Mouse (Mus musculus): Measurements from ENCODE around the gene Rims1. TPM values are rescaled to one million over a fixed set of nuclear protein-coding genes. Genes with fewer than 3 reads are reported as not detected.

Rims1 gene
- polyA plus RNA-seq, 1 experiment from 2014 or later = 7.9 TPM

- no peak for DNase-seq (ENCODE audit: low spot score)
Observed at GRCm38 (mm10) chr1:22338914-22339313, 466.9 kb downstream of the Rims1 start.

DNA sequence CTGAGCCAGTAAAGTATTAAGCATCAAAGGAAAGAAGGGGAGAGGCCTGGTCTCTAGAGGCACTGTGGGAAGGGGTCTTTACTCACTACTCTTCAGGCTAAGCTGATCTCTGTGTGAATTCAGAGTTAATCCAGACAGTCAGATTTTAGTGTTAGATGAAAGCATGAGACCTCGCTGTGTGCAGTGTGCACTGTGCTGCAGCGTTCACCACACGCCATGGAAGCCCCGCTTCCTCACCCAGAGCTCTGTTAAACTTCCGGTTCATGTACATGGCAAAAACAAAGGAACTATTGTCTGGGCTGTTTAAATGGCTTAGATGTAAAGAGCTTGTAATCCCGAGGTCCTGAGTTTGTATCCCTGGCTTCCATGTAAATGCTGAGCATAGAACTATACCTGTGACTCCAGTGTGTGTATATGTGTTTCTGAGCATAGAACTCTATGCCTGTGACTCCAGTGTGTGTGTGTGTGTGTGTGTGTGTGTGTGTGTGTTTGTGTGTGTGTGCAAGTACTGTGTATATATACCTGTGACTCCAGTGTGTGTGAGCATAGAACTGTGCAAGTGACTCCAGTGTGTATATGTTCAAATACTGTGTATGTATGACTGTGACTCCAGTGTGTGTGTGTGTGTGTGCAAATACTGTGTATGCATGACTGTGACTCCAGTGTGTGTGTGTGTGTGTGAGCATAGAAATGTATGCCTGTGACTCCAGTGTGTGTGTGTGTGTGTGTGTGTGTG lies 484.7 kb downstream of the Rims1 start:
- Histone ChIP-seq H3K27ac (replicated peaks) (no peak overlapping the region), H3K27me3 (ENCODE audit: control insufficient read depth, insufficient read depth, low read length) (no peaks in the 10 kb centered on the region), H3K36me3 (ENCODE audit: control insufficient read depth, insufficient read depth, low read length) (no peaks in the 10 kb centered on the region), H3K4me3 (ENCODE audit: low read depth, low read length) (no peak overlapping the region), H3K4me1 (replicated peaks; ENCODE audit: control insufficient read depth, insufficient read depth) (no peaks in the 10 kb centered on the region), H3K4me2 (replicated peaks; ENCODE audit: low read depth) (no peak overlapping the region), H3K9ac (ENCODE audit: low read length) (no peak overlapping the region), H3K9me3 (ENCODE audit: control insufficient read depth, low read length) (no peaks in the 10 kb centered on the region)
- DNase-seq (ENCODE audit: low spot score) (no peak), ATAC-seq (ENCODE audit: low FRiP score, low TSS enrichment) (no peak)
- 52% methylated on average over 6 of the region's 6 CpGs for WGBS
- TF ChIP-seq EP300 (optimal IDR thresholded peaks at IDR 0.05) (no peak), CTCF (IDR thresholded peaks at IDR 0.05; ENCODE audit: low read depth) (no peak)

More at GRCm38 (mm10) chr1:22338914-22339313, 466.9 kb downstream of the Rims1 start:
- WGBS = 41% methylated on average over 9 of the region's 9 CpGs
- H3K27ac ChIP-seq (replicated peaks) = no peak overlapping the region
- ATAC-seq (ENCODE audit: low FRiP score, low TSS enrichment) = peak; percentile 60; the same call in 1 of the 2 replicates
- H3K4me2 ChIP-seq (replicated peaks; ENCODE audit: low read depth) = no peak overlapping the region
- no peaks in the 10 kb centered on the region for H3K9me3 ChIP-seq (ENCODE audit: control insufficient read depth, low read length)
- no peaks in the 10 kb centered on the region for H3K36me3 ChIP-seq (ENCODE audit: control insufficient read depth, insufficient read depth, low read length)
- no peaks in the 10 kb centered on the region for H3K4me1 ChIP-seq (replicated peaks; ENCODE audit: control insufficient read depth, insufficient read depth)
- H3K4me3 ChIP-seq (ENCODE audit: low read depth, low read length) = no peak overlapping the region
- TF ChIP-seq EP300 (optimal IDR thresholded peaks at IDR 0.05) = peak; percentile 61
- no peak for TF ChIP-seq CTCF (IDR thresholded peaks at IDR 0.05; ENCODE audit: low read depth)
- no peaks in the 10 kb centered on the region for H3K27me3 ChIP-seq (ENCODE audit: control insufficient read depth, insufficient read depth, low read length)
- H3K9ac ChIP-seq (ENCODE audit: low read length) = no peak overlapping the region

GRCm38 (mm10) chr1:22315537-22315936 lies 490.3 kb downstream of the Rims1 start:
- H3K27me3 ChIP-seq (ENCODE audit: control insufficient read depth, insufficient read depth, low read length) = no peaks in the 10 kb centered on the region
- H3K4me3 ChIP-seq (ENCODE audit: low read depth, low read length) = 0 out of 2 replicates have a peak overlapping the region, but pooled peaks have one; percentile 12
- TF ChIP-seq EP300 (optimal IDR thresholded peaks at IDR 0.05) (no peak), CTCF (IDR thresholded peaks at IDR 0.05; ENCODE audit: low read depth) (no peak)
- WGBS = 18% methylated on average over 2 of the region's 2 CpGs
- H3K36me3 ChIP-seq (ENCODE audit: control insufficient read depth, insufficient read depth, low read length) = no peaks in the 10 kb centered on the region
- no peaks in the 10 kb centered on the region for H3K4me1 ChIP-seq (replicated peaks; ENCODE audit: control insufficient read depth, insufficient read depth)
- no peak overlapping the region for H3K9ac ChIP-seq (ENCODE audit: low read length)
- ATAC-seq (ENCODE audit: low FRiP score, low TSS enrichment) = no peak
- peak overlapping the region; percentile 56; the same call in 1 of the 2 replicates for H3K27ac ChIP-seq (replicated peaks)
- no peaks in the 10 kb centered on the region for H3K9me3 ChIP-seq (ENCODE audit: control insufficient read depth, low read length)
- no peak for DNase-seq (ENCODE audit: low spot score)
- peak overlapping the region; percentile 23 for H3K4me2 ChIP-seq (replicated peaks; ENCODE audit: low read depth)

DNA sequence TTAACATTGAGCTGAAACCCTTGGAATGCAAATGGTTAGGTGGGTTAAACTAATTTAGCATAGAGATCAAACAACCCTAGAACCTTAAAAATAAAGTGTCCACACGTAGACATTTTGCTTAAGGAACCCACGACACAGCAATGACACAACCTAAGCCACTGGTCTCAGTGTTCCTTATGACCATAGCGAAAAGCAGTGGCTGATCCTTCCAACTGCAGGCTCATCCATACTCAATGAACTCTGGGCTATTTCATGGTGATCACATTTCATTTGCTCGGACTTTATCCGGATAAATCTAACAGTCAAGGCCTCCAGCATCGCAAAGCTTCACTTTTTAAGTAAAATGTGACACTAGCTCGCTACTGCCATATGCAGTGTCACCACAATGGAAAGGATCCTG lies 494.3 kb downstream of the Rims1 start:
- no peaks in the 10 kb centered on the region for H3K9me3 ChIP-seq (ENCODE audit: control insufficient read depth, low read length)
- H3K4me2 ChIP-seq (replicated peaks; ENCODE audit: low read depth) = no peak overlapping the region
- H3K9ac ChIP-seq (ENCODE audit: low read length) = no peak overlapping the region
- H3K27me3 ChIP-seq (ENCODE audit: control insufficient read depth, insufficient read depth, low read length) = no peaks in the 10 kb centered on the region
- no peaks in the 10 kb centered on the region for H3K4me1 ChIP-seq (replicated peaks; ENCODE audit: control insufficient read depth, insufficient read depth)
- TF ChIP-seq CTCF (IDR thresholded peaks at IDR 0.05; ENCODE audit: low read depth) (no peak), EP300 (optimal IDR thresholded peaks at IDR 0.05) (no peak)
- ATAC-seq (ENCODE audit: low FRiP score, low TSS enrichment) (no peak), DNase-seq (ENCODE audit: low spot score) (no peak)
- no peaks in the 10 kb centered on the region for H3K36me3 ChIP-seq (ENCODE audit: control insufficient read depth, insufficient read depth, low read length)
- H3K4me3 ChIP-seq (ENCODE audit: low read depth, low read length) = no peak overlapping the region
- WGBS = 81% methylated on average over 7 of the region's 7 CpGs
- H3K27ac ChIP-seq (replicated peaks) = no peak overlapping the region

GRCm38 (mm10) chr1:22306519-22306918 lies 499.3 kb downstream of the Rims1 start:
- H3K9me3 ChIP-seq (ENCODE audit: control insufficient read depth, low read length) = no peaks in the 10 kb centered on the region
- H3K4me2 ChIP-seq (replicated peaks; ENCODE audit: low read depth) = no peak overlapping the region
- DNase-seq (ENCODE audit: low spot score) (no peak), ATAC-seq (ENCODE audit: low FRiP score, low TSS enrichment) (no peak)
- no peak overlapping the region for H3K27ac ChIP-seq (replicated peaks)
- TF ChIP-seq EP300 (optimal IDR thresholded peaks at IDR 0.05) (no peak), CTCF (IDR thresholded peaks at IDR 0.05; ENCODE audit: low read depth) (no peak)
- H3K4me3 ChIP-seq (ENCODE audit: low read depth, low read length) = no peak overlapping the region
- no peaks in the 10 kb centered on the region for H3K4me1 ChIP-seq (replicated peaks; ENCODE audit: control insufficient read depth, insufficient read depth)
- H3K27me3 ChIP-seq (ENCODE audit: control insufficient read depth, insufficient read depth, low read length) = no peaks in the 10 kb centered on the region
- WGBS = 54% methylated on average over 5 of the region's 5 CpGs
- no peak overlapping the region for H3K9ac ChIP-seq (ENCODE audit: low read length)
- no peaks in the 10 kb centered on the region for H3K36me3 ChIP-seq (ENCODE audit: control insufficient read depth, insufficient read depth, low read length)

GRCm38 (mm10) chr1:22305932-22306331 lies 499.9 kb downstream of the Rims1 start:
- Histone ChIP-seq H3K4me3 (ENCODE audit: low read depth, low read length) (no peak overlapping the region), H3K36me3 (ENCODE audit: control insufficient read depth, insufficient read depth, low read length) (no peaks in the 10 kb centered on the region), H3K27me3 (ENCODE audit: control insufficient read depth, insufficient read depth, low read length) (no peaks in the 10 kb centered on the region), H3K9ac (ENCODE audit: low read length) (no peak overlapping the region), H3K27ac (replicated peaks) (no peak overlapping the region), H3K4me1 (replicated peaks; ENCODE audit: control insufficient read depth, insufficient read depth) (no peaks in the 10 kb centered on the region), H3K9me3 (ENCODE audit: control insufficient read depth, low read length) (no peaks in the 10 kb centered on the region), H3K4me2 (replicated peaks; ENCODE audit: low read depth) (no peak overlapping the region)
- no peak for TF ChIP-seq EP300 (optimal IDR thresholded peaks at IDR 0.05)
- TF ChIP-seq CTCF (IDR thresholded peaks at IDR 0.05; ENCODE audit: low read depth) = no peak
- ATAC-seq (ENCODE audit: low FRiP score, low TSS enrichment) = no peak
- WGBS = 82% methylated on average over 1 of the region's 1 CpGs
- DNase-seq (ENCODE audit: low spot score) = no peak

Data from stomach, postnatal 0 days (tissue).